Mouse (Mus musculus): Measurements from ENCODE around the gene Map2.

Gene Map2

DNA sequence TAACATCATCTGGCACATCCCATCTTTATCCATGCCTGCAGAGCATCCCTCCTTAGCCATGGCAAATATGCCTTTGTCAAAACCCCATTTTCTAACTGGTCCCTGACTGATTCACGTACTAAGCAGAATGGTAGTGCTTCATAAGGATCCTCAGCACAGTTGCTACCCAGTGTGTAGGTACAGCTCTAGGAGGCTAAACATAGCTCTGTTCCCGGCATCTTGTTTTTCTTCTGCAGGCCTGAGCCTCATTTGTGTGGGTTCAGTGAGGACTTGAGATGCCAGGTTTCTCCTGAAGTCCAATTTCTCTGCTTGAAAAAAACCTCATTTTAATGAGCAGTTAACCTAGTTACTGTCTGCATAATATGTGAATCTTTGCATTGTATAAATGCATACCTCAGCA, 30.4 kb downstream of the Map2 start:
- no peak for DNase-seq (ENCODE audit: low spot score)

DNA sequence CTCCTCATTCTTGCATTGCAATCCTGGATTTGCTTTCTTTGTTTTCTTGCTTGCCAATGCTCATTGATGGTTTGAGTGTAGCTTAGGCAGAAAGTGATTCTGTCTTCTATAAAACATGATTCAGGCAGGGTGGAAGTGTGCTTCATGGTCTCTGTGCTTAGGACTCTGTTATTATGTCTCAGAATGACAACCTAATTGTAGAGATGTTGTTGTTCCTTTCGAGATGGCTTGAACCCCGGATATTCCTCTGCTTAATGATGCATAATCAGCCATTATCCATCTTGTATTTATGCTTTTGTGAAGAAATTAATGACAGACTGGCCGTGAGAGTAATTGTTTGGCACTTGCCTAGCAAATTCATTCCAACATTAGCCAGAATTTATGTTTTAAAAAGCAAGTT, 31.8 kb downstream of the Map2 start:
- DNase-seq (ENCODE audit: low spot score): no peak

DNA sequence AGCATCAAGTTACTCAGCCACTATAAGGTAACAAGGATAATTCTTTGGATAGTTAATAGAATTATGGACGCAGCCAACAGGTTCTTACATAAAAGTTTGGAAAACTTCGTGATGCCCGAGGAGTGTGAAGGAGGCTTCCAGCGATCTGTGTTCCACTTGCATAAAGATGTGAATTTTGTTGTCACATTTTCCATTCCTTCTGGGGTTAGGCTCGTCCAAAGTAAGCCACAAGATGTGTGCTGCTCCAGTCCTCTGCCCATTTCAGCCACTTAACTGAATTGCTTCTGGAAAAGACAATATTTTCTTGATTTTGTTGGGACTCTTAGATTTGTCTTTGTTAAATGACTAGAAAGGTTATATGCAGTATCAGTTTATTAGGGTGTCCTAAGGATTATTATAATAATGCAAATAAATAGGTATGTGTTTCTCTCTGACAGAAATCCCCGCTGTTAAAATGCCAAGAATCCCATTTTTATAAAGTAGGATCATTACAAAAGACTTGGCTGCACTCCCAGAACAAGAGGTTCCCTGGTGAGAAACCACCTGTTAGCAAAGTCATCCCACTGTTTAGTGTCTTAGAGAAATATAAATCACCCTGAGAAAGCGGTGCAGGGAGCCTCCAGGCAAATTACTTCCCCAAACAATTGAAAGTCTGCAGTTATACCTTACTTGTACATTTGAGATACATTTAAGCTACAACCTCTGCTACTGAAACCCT, 36.2 kb downstream of the Map2 start:
- DNase-seq (ENCODE audit: low spot score): no peak

DNA sequence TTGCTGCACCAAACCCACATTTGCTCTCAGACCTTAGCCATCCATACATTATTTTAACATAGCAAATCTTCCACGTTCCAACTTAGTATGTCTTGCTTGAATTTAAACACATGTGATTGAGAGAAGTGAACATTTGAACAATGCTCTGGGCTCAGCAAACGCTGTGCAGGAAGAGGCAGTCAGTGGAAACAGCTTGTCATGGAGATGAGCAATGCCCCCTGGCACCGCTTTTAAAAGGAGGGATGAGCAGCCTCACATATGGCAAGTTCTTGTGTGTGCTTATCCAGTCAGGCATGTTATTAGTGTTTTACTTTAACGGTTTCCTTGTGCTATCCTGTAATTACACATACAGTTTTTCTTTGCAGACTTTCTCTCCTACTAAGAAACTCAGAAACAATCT, 46.4 kb downstream of the Map2 start:
- no peak for DNase-seq (ENCODE audit: low spot score)

DNA sequence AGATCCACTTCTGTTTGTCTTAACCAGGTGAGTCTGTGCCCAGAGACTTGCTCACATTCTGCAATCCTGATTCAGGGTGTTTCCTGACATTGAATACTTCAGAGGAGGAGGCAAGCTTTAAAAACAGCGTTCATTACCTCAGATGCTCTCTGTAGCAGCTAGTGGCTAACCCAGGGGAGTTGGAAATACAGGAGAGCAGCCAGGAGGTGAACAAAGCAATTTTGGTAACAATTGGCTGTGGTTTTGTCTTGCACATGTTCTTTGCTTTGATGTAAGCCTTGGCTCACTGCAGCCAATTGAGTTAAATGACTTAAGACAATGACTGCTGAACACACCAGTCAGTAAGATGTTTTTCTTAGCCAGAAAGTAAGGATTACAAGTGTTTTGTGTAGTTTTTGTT, 48.3 kb downstream of the Map2 start:
- DNase-seq (ENCODE audit: low spot score): no peak

DNA sequence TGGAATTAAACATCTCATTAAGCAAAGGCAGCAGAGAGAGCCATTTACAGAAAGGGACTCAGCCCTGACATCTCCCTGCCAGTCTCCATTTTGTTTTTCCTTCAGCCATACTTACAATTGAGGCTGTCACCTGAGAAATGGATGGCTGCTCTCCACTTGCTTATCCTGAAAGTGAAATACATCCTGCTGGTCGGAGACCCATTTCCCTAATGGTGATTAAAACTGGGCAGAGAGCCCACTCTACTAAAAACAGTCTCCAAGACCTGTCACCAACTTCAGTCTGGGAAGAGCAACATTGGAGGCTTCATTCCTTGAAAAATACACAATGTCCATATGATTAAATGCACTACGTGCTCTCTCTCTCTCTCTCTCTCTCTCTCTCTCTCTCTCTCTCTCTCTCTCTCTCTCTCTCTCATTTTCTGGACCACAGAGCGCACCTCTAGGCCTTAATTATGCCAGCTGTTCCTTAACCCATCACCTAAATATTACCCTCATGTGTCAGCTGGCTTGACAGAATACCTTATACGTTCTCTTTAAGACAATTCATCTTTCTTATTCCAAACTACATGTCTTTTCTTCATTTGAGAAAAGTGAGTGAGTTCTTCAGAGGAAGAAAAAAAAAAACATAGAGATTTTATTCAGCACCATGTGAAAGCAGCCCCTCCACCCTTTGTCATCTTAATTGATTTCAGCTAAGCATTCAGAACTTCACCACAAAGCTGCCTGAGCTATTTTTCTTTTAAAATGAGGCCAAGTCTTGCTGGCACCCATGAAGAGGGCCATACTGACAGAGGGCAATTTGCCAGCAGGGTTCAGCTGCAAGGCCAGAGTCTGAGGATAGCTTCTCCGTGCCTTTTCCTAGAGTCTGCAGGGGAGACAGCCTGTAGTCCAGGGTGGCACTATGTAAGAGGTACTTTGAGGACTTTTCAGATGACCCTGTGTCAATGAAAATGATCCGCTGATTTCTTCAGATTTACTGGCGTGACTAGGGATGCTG, 51.6 kb downstream of the Map2 start:
- no peak for DNase-seq (ENCODE audit: low spot score)

DNA sequence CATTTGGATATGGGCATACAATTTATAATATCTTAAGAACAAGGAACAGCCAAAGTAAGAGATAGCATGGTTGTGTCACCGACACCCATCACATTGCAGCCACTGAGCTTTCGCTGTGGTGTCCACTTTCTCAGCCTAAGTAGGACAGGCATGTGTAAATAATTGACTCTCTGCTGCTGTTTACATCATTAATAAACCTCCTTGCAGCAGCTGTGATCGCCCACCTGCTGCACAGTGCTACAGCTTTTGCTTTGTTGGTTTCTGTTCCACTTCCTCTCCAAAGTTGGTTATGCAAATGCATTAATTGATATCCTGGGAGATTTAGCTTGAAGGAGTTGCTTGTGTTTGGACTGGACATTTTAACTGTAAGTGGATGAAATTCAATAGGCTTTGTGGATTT, 53.1 kb downstream of the Map2 start:
- no peak for DNase-seq (ENCODE audit: low spot score)

DNA sequence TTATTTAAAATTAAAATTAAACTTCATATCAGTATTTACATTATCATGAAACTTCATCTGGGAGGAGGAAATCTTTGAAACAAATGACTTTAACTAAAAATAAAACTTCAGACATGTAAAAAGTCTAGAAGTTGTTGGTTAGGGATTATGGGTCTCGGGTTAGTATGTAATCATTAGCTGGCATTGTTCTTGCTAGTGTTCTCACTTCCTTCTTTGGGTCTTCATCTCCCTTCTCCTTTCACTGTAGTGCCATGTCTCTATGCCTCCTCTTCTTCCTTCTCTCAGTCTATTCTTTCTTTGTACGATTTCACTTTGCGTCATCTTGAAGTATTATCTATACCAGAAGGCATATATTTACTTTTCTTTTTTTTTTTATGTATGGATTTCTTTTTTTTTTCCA, 55.3 kb downstream of the Map2 start:
- no peak for DNase-seq (ENCODE audit: low spot score)

DNA sequence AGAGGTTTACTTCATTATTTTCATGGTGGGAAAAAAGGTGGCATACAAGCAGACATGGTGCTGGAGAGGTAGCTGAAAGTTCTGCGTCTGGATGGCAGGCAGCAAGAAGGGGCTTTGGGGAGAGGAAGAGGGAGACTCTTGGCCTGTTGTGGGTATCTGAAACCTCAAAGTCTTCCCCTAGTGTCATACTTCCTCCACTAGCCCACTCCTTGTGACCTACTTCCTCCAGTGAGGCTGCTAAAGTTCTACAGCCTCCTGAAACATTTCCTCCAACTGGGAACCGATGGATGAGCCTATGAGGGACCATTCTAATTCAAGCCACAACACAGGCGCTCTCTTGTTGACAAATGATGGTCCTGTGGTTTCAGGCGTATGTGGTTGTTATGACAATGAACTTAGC, 56.9 kb downstream of the Map2 start:
- DNase-seq (ENCODE audit: low spot score): no peak

DNA sequence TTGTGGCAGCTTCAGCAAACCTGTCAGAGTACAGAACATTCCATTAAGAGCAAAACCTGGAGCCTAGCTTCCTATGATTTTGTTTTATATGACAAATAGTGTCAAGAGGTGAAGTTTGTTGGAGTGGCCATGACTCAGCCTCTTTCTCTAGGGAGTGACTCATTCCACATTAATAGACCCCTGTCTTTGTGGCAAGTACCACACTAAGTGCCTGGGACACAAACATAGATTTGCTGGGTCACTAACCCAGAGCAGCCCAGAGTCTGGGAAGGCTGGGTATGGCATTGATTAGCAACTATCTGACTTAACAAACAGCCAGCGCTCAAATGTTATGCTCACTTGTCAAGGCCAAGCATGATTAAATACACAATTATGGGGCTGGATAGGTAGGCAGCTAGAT, 69.8 kb downstream of the Map2 start:
- no peak for DNase-seq (ENCODE audit: low spot score)

DNA sequence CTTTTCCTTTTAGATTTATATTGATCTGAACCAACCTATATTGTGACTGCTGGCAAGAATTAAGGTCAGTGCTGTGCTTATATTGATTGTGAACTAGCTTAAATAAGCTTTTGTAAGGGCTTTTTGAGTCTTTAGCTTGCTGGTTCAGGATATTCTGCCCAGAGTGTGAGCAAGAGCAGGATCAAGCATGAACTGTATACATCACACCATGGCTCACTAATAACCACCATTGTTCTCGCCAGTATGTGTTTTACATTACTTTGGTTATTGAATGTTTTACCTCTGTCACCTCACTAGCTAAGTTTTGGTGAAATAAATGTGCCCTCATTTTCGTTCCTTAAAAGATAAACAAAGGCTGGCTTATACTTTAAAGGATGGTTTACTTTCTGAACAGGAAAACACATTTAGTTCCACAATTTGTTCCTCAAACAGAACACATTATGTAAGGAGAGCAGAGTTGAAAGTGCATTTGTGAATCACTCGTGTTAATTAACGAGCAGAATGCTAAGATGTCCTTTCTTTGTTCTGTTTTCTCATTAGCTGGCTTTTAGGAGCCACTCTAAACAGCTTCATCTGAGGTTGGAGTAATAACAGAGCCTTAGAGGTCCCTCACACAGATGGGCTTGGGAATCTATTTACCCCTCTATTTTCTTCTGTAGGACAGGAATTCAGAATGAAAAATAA, 76.7 kb downstream of the Map2 start:
- no peak for DNase-seq (ENCODE audit: low spot score)

DNA sequence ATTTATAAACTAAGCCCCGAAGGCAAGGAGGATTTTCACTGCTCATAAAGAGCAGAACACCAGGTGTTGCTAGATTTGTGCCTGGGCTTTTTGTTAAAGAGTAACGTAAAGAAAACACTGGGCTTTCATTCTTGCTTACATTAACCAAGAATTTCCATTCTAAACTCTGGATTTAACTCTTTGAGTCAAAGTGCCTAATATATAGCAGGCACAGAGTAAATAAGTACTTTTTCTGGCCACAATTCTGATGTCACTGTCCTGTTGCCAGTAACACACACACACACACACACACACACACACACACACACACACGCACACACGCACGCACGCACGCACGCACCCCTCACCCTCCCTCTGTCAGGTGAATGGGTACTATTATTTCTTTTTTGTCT, 77.3 kb downstream of the Map2 start:
- no peak for DNase-seq (ENCODE audit: low spot score)

DNA sequence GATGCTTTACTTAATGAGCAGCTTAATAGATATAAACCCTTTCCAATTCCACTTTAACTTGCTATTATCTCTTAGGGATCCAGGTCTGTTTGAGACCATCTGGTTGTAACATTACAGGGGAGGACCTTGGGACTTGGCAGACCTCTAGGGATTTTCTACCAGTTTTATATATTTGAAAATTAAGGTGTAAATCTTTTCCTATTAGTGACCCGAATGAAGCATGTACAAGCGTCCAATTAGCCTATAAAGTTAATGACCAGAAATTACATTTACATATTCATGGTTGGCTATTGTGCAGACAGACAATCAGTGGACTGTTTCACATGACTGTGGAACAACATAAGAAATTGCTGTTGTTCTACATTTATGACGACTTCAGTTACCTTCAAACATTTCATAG, 88.1 kb downstream of the Map2 start:
- no peak for DNase-seq (ENCODE audit: low spot score)

DNA sequence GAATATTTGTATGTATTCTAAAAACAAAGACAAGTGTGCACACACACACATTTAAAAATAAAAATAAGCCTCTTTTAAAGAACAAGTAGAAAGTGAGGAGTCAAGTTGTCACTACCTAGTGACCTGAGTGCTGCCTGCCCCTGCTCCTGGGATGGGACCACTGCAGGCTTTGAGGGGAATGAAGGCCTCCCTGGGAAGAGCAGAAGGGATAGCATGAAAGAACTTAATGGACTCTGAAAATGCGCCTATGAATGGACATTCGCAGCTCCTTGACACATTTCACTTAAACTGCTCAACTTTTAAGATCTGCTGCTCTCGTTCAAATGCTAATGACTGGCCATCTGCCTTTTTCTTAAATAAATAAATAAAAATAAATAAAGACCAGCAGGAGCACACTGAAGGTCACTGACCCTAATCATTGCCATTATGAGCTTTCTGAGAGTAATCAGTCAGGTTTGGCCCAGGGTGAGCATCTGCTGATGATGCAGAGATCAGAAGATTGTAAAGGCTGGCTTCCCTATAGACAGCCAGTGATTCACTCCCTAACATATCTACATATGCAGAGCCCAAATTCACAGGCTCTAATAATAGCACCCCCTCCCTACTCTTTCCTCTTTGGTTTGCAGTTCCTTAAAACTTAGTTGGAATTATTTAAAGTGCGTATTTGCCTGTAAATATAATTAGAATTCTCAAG, 91.3 kb downstream of the Map2 start:
- no peak for DNase-seq (ENCODE audit: low spot score)

DNA sequence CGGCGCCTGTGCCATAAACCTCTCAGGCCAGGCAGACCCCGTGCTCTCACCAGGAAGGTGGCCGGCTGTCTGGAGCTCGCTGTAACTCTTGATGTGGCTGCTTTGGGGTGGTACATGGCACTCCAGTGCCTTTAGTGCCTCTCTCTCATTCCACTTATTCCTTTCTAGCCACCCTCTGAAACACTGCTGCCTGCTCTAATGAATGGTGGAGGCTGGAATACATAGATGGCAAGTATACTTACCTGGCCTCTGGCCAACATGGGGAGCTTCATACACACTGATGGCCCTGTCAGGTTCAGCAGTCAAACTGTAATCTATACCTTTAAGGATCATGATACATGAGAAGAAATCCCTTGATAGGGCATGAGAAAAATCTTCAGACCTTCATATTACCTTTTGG, 102.6 kb downstream of the Map2 start:
- no peak for DNase-seq (ENCODE audit: low spot score)

DNA sequence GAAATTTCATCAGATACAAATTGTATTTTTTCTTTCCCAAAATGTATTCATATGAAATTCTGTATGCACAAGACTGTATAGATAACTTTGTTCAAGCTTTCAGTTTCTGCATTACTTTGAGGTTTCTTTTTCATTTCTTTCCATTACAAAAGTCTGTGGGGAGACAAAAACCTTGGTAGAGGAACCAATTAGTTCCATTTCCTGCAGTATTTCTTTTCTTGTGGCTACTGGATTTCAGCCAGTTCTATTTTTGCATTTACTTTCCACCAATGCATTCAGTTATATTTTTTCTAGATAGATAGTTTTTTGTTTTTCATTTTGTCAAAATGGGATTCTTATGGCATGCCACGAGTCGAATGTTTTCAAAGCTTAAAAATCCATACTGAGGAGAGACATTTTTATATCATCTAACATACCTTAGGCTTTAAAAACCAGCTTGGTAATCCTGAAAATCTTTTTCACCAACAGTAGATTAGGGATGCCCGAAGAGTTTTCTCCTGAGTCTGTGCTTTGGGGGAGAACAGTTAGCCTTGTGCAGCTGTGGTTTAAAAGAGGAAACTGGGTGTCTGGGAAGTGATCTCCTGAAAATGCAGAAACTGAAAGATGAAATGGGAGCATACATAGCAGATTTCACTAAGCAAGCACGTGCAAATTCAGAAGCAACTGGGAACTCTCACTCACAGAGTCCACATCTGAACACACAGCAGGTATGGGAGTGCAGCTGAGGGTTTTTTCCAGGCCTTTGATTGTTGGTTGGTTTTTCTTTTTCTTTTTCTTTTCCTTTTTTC, 104.3 kb downstream of the Map2 start:
- no peak for DNase-seq (ENCODE audit: low spot score)

DNA sequence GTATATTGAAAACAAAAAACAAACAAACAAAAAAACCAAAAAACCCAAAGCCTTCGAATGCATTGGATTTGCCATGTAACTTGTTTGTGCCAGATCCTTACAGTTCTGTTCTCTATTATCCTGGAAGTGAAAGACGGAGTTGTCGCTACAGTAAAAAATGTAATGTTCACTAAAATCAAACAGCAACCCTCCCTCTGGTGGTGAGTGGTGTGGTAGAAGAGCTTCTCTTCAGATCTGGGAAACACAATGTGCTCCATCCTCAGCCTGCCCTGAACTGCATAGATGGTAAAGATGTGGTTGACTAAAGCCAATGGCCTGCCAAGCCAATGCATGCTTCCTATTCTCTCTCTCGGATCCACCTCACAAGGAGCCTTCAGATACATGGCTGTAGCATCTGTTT, 105.1 kb downstream of the Map2 start:
- no peak for DNase-seq (ENCODE audit: low spot score)

DNA sequence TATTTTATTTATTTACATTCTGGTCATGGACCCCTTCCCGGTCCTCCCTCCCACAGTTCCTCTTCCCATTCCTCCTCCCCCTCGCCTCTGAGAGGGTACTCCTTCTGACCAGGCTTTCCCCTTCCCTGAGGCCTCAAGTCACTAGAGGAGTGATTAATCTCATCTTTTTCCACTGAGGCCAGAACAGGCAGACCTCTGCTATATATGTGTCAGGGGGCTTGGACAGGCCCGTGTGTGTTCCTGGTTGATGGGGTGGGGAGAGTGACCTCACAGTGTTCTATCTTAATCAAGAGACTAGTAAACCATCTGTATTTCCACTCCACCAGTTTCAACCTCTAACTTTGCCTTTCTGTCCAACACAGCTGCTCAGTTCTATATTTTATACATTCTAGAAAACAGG, 107.4 kb downstream of the Map2 start:
- no peak for DNase-seq (ENCODE audit: low spot score)

DNA sequence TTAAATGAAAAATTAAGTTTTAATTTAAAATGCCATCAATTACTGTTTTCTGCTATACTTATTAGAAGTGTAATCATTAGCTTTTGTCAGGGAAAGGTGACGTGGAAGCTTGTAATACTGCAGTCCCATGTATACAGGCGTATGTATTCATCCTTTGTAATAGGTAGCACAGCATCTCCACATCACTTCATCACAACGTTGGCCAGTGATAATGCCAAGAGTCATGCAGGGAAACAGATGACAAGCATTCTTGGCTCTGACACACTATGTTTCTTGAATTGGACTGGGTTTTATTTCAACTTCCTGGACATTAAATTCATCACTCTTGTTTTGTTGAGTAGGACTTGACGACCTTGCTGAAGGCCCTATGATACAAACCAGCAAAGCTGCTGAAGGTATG, 113.9 kb downstream of the Map2 start:
- no peak for DNase-seq (ENCODE audit: low spot score)

DNA sequence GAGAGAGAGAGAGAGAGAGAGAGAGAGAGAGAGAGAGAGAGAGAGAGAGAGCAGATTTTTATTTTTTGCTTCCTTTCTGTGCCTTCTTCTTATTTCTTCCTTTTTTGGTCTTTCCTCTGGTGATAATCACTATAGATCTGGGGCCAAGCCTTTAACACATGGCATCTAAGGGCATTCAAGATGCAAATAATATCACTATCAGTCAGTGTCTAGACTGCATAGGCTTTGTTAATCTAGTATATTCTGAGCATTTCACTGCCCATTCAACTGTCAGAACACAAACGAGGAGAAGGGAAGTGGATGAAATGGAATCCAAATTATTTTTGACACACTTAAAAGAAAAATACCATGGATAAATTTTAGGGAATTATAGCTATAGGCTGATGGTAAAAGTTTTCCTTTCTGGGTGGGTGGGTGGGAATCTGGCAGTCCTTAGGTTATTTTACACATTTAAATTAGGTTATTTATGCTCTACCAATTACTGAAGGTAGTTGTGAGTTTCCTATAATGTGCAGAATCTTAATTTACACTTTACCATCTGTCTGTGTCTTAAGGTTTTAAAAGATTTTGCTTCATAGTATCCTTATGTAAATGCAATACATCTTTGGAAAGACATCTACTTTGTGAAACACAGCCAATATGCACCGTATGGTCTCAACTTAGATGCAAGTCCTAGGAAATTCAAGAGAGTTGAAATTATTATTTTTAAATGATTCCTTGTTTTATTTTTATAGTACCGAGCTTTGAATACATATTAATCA, 117.2 kb downstream of the Map2 start:
- no peak for DNase-seq (ENCODE audit: low spot score)

DNA sequence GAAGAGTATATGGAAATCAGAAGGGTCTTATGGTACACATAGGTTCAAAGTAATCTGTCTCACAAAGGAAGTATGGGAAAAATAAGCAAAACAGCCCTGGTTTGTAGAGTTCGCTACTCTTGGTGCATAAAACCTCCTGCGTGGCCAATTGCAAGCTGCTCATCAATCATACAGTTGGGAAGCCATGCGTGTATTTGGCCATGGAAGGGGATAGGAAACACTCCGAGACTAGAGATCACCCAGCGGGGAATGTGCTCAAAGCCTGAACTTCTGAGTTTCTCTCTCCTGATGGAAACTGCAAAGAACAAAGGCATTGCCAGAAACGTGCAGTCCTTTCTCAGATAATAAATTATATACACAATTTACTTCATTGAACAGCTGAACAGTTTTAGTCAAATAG, 124.3 kb downstream of the Map2 start:
- DNase-seq (ENCODE audit: low spot score): no peak

All from ovary, adult 18-20 months (tissue).